Mouse (Mus musculus): Measurements from ENCODE around the gene Psmc5.

Psmc5 gene

GRCm38 (mm10) chr11:106268326-106269059 is 12.5 kb downstream of the Psmc5 start:
- DNase-seq (ENCODE audit: inconsistent age in 2 of 2, low spot score in 1 of 2) = peak; percentile 93 to 95

- DNase-seq (ENCODE audit: inconsistent age in 2 of 2, low spot score in 1 of 2) = peak; percentile 52 to 80
These were observed 13.1 kb downstream of the Psmc5 start for GRCm38 (mm10) chr11:106269060-106269431.

GRCm38 (mm10) chr11:106271131-106271793 is 15.3 kb downstream of the Psmc5 start:
- DNase-seq (ENCODE audit: inconsistent age in 2 of 2, low spot score in 1 of 2) = peak; percentile 51 to 82

GRCm38 (mm10) chr11:106271794-106272643 is 16.1 kb downstream of the Psmc5 start:
- DNase-seq (ENCODE audit: inconsistent age in 2 of 2, low spot score in 1 of 2) = peak in 1 of 2 experiments; percentile 76

- DNase-seq (ENCODE audit: inconsistent age in 2 of 2, low spot score in 1 of 2) = peak; percentile 100
These were observed 16.8 kb downstream of the Psmc5 start, which contains the start of gene Smarcd2 for GRCm38 (mm10) chr11:106272644-106273310. Gene Smarcd2, minus strand, starts transcription at chr11:106272972.

- DNase-seq (ENCODE audit: inconsistent age in 2 of 2, low spot score in 1 of 2) = no peak
These were observed 17.3 kb downstream of the Psmc5 start for GRCm38 (mm10) chr11:106273311-106273684.

GRCm38 (mm10) chr11:106273811-106274210 is 17.9 kb downstream of the Psmc5 start:
- peak in 1 of 2 experiments; percentile 22 for DNase-seq (ENCODE audit: inconsistent age in 2 of 2, low spot score in 1 of 2)

- peak in 1 of 2 experiments; percentile 6 for DNase-seq (ENCODE audit: inconsistent age in 2 of 2, low spot score in 1 of 2)
These were observed 18.4 kb downstream of the Psmc5 start for GRCm38 (mm10) chr11:106274374-106274773.

DNA sequence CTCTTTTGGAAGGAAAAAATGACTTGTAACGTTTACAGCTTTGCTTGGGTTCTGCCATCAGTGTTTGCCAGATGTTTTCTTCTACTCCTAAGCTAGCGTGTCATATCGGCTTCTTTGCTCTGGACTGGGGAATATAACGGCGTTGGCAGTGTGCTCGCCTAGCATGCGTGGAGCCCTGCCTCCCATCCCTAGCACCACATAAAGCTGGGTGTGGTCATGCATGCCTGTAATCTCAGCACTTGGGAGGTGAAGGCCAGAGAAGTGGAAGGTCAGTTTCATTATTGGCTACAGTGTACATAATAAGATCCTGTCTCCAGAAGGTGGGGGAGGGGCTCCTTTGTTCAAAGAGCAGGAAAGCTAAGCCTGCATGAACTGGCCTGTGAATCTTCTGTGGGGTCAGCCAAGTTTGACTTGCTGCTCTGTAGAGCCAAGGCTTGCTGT is 19.0 kb downstream of the Psmc5 start:
- DNase-seq (ENCODE audit: inconsistent age in 2 of 2, low spot score in 1 of 2) = peak; percentile 21 to 59

DNA sequence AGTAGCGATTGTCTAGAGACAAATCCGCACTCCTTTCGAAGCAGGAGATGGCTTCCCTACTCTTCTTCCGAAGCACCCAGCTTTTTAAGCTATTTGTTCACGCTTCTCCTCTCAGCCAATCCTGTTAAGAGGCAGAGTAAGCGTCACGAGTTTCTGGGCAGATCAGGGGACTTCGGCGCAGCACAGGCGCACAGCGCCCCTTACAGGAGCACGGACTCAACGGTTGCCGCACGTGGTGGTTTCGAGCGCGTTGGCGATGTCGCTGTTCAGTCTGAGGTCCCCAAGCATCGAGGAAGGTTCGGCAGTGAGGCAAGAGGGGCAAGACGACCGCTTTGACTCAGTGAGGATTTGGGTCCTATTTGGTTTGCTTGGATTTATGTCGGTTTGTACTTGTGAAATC is 20.5 kb downstream of the Psmc5 start, which contains the start of gene Tcam1:
Gene Tcam1, plus strand, starts transcription at position 219 of the 400 bp plus-strand sequence.
- peak; percentile 93 to 98 for DNase-seq (ENCODE audit: inconsistent age in 2 of 2, low spot score in 1 of 2)

DNA sequence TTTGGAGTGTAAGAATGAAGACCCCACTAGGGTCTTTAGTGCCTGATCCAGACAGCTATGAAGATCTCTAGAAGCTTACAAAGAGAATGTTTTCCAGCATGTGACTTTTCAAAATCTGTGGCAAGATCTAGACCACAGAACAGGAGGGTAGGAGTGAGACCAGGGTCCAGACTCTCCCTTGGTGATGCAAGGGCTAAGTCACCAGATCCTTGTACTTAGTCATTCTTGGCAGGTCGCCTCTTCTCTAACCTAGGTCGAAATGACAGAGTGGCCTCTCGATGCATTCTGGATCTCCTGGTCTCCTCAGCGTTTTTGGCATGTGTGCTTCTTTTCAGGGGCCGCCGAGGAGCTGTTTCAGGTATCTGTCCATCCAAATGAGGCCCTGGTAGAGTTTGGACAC is 26.5 kb downstream of the Psmc5 start:
- peak in 1 of 2 experiments; percentile 71 for DNase-seq (ENCODE audit: inconsistent age in 2 of 2, low spot score in 1 of 2)

DNA sequence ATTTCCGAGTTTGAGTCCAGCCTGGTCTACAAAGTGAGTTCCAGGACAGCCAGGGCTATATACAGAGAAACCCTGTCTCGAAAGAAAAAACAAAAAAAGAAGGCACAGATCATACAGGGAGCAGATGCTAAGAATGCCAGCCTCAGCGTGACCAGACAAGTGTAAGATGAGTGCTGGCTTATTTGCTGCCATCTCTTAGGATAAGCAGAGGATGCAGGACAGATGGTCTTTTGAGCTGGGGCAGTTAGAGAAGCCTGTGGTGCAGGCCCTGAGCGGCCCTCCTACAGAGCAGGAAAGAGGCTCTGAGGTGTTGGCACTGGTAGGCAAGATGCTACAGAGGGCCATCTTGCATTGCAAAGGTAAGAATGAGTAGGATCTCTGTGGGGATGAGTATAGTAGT is 27.4 kb downstream of the Psmc5 start:
- DNase-seq (ENCODE audit: inconsistent age in 2 of 2, low spot score in 1 of 2) = no peak

DNA sequence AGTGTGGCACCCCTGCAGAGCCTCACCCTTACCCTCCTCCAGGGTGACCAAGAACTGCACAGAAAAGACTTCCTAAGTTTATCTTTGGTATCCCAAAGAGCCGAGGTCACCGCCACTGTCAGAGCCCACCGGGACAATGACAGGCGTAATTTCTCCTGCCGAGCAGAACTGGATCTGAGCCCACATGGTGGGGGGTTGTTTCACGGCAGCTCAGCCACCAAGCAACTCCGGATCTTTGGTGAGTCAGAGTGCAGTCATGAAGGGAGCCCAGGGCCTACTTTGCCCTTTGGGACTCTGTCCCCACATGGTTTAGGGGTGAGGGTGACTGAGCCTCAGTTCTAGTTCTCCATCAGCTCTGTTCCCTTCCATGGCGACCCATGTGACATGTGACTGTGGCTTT is 28.2 kb downstream of the Psmc5 start:
- DNase-seq (ENCODE audit: inconsistent age in 2 of 2, low spot score in 1 of 2) = peak in 1 of 2 experiments; percentile 54

GRCm38 (mm10) chr11:106286206-106286605 is 30.3 kb downstream of the Psmc5 start:
- DNase-seq (ENCODE audit: inconsistent age in 2 of 2, low spot score in 1 of 2) = no peak

DNA sequence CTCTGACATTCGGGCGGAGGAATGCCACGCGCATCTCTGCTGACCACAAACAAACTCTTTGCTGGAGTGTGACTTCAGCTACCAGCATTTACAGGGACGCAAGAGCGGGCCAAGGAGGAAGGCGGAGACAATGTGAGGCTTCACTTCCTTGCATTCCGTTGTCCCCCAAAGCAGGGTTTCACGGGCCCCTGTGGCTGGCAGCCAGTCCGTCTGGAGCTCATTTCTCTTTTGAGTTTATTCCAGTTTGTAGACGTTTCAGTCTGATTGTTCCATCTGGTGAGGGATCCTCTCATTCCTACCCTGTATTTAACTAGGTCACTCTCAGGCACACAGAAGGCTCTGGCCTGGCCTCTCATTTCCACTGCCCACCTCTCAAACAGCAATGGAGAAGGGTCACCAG is 31.0 kb downstream of the Psmc5 start:
- no peak for DNase-seq (ENCODE audit: inconsistent age in 2 of 2, low spot score in 1 of 2)

- peak; percentile 84 to 88 for DNase-seq (ENCODE audit: inconsistent age in 2 of 2, low spot score in 1 of 2)
These were observed 33.4 kb downstream of the Psmc5 start for GRCm38 (mm10) chr11:106289369-106289768.

DNA sequence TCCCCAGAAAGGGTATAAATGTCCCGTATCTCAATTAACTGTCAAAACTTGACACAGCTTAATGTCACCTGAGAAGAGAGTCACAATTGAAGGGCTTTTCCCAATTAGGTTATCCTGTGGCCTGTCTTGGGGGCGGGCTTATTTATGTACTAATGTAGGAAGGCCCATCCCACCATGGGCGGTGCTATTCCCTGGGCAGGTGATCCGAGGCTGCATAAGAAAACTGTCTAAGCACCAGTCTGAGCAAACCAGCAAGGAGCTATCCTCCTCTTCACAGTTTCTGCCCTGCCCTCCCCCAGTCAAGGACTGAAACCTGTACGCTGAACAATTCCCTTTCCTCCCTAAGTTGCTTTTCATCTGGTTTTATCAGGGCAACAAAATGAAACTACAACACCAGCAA is 34.4 kb downstream of the Psmc5 start:
- no peak for DNase-seq (ENCODE audit: inconsistent age in 2 of 2, low spot score in 1 of 2)

DNA sequence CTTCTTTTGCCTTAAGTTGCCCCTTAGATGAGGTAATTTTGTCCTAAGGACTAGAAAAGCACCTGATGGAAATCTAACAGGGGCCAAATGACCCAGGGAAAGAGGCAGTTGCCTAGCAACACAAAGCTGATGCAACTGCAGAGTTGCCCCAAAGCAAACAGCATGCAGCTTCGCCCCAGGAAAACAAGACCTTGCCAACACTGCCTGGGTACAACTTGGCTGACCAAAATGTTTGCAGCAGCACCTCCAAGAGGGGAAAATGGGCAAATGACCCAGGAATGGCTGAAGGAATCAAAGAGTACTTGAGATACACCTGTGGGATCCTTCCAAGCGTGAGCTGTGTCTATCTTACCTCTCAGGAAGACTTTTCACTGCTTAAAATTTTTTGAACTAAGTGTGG is 35.9 kb downstream of the Psmc5 start:
- peak in 1 of 2 experiments; percentile 50 for DNase-seq (ENCODE audit: inconsistent age in 2 of 2, low spot score in 1 of 2)

DNA sequence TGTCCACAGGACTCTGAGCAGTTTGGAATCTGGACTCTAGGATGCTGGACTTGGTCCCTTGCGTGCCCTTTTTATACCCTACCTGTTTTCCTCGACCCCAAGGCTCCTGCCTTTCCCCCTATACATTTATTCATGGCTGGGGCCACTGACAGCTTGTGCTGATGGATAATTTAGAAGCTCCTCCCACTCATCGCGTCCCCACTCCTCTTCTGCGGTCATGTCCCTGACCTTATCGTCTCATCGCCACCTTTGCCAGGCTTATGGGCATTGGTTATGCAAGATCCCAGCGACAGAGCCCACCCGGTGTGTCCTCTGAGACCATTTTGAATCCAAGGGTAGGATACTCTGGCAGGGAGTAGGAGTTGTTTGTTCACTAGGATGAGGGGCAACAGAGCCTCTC is 45.8 kb downstream of the Psmc5 start, which contains the start of gene Gh:
Gene Gh, minus strand, starts transcription at position 101 of the 400 bp plus-strand sequence.
- no peak for DNase-seq (ENCODE audit: inconsistent age in 2 of 2, low spot score in 1 of 2)

- peak; percentile 45 to 75 for DNase-seq (ENCODE audit: inconsistent age in 2 of 2, low spot score in 1 of 2)
These were observed 46.7 kb downstream of the Psmc5 start for GRCm38 (mm10) chr11:106302634-106303033.

Data from adrenal gland, adult (tissue).